Mouse (Mus musculus) adrenal gland, postnatal 25 days (tissue): Measurements from ENCODE around the gene D430041D05Rik. TPM values are rescaled to one million over a fixed set of nuclear protein-coding genes. Genes with fewer than 3 reads are reported as not detected.
"Not testable (repeated sequence)": the region's sequence is repeated elsewhere in the genome, so short reads cannot be mapped to it uniquely, and the experiment has no call there.

Source experiments
- DNase-seq: peaks from one replicate; pipeline ENCODE4 v3.0.0; 2021; ENCODE audit warnings: mixed read lengths
- total RNA-seq: library from RNA; stranded (reverse); gene quantifications from 2 replicates; pipeline ENCODE4 v1.2.3, GENCODE M21; 2021

The D430041D05Rik gene
- total RNA-seq, 1 experiment from 2014 or later: 37.6 TPM

DNA sequence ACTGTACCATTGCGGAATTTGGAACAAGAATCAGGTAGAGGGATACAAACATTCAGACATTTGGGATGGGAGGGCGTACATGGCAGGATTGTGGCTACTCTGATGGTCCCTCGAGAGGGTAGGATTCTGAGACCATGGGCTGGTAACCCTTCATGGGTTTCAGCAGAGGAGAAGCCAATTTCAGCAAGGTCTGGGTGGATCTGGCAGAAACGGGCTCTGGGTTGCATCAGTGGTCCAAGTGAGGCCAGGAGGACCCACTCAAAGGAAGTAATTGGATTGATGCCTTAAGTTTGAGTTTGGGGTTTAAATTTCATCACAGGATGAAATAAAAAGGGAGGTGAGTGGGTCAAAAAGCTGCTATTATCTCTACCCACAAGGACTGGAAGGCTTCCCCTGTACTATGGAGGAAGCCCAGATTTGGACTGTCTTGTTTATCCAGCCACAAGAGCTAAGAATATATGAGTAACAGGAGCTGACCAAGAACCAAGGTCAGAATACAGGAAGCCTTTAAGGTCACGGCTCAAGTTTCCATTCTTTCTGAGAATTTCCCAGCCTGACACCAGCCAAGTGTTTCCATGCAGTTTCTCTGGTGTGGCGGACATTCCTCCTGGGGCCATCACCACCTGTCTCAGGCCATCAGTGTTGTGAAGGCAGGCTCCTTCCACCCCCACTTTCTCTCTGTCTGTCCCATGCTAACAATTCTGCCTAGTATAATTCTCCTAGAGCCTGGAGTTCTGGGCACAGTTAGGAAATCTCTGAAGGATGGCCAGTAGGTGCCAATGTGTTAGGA, 260.0 kb downstream of the D430041D05Rik start:
- DNase-seq: no peak

DNA sequence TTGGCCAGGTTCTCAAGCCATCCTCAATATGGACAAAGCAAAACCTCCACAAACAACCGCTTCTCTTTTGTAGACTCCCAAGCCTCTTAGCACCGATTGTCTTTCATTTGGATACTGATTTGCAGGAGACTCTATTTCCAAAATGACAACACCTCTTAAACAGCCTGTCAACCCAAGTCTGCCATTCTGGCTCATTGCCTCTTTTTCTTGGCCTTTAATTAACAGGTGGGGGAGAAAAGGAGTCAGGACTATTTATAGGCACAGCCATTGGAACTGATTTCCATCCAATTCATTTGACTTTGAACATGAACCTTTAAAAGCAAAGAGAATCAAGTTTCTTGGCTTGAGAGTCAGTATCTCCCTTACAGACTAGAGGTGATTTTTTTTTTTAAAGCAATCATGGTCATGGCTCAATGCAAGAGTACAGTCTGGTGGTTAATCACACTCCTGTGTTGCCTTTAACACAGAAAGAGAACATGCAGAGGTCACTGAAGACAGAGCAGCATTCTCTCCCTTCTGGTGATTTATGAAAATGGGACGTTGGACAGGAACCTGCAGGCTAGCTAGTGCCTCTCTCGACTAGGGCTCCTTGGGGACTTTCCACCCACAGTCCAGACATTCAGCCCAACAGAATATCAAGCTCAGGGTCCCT, 262.8 kb downstream of the D430041D05Rik start:
- DNase-seq: no peak

DNA sequence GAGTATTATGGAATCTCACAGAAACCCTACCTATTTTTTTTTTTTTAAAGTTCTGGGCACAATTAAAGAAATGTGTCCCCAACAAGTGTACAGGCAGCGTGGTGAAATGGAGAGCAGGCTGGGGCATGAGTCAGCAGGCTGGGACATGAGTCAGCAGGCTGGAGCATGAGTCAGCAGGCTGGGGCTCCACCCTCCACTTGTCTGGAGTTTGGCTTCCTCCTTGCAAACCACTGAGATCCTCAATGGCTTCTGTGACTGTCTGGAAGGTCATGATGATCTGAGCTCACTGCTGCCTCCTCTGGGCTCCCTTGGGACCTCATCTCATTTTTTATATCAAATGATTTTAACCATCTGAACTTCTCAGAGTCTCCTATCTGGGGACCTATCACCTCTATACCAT, 264.8 kb downstream of the D430041D05Rik start:
- DNase-seq: peak; percentile 82

DNA sequence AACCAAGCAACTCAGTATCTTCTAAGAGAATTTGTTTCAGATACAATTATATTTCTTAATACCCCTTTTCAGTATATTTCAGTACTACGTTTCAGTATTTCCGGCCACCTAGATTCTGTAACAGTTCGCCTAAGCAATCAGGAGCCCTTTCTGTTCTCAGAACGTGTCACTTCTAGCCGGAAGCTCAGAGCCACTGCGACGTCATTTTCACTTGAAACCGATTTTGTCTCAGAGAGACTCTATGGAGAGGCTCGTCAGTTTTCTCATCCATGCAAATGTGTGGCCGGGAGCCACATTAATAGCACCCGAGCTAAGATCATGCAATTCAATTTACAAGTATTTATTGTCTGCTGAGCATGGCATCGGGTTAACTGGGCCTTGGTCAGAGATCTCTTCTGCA, 266.8 kb downstream of the D430041D05Rik start:
- no peak for DNase-seq

DNA sequence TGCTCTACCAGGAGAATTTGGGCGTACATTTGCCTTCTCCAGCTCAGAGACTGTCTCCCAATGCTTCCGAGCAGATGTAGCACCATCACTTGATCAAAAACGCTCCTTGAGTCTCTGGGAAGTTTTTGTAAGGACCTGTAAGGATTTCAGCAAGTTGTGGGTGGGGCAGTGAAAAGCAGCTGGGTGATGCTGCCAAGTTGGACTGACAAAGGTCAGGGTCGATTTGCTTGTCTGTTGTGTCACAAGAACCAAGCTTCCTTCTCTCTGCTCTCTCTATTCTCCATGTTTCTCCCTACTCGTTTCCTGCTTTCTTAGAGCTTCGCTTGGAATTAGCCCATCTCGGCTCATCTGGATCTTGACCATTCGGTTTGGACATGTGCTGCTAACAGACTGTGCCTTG, 268.7 kb downstream of the D430041D05Rik start:
- no peak for DNase-seq

DNA sequence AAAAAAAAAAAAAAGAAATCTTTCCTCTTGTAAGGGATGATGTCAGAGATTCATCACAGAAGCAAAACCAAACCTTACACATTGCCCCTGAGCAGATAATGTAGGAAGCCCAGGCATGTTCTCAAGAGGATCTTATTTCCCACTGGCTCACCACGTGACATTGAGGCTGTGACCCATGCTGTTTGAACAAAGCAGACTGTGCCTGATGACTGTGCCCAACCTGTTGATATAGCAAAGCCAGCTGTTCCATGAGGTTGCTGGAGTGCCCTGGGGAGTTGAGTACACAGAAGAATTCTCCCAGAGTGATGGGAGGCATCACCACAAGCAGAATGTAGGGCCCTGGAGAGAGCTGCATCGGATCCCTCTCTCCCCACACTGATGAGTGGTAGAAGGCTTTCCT, 274.9 kb downstream of the D430041D05Rik start:
- DNase-seq: no peak

DNA sequence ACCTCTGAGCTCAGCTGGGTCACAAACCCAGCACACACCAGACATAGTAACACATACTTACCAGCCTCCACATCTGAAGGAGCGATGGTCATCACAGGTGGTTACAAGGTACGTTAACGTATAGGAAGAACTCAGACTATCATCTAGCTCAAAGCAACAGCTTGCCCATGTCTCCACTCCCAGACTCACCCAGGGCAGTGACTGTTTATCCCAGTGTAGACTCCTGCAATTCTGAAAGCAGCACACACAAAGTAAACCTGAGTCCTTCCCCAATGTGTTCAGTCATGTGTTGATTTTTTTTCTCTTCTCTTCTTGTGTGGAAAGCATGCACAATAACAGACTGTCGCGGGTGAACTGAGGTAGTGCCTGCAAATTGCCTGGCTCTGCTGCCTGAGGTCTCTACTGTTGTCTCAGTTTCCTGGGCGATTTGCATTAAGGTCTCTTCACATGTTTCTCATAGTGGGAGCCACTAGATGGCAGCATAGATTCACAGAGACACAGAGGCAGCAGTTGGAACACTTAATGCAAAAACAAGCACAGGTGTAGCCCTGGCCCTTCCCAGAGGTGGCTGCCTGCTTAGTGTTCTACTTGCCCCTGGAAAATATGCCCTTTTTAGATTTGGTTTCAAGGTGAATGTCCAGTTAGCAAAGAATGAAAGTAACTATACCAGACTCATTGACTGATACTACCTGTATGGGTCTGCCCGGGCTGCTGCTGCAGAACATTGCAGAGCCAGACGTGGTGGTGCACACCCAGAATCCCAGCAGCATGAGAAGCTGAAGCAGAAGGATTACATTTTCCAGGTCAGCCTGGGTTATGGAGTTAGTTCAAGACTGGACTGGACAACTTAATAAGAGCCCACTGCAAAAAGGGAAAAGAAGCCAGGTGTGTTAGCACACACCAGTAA, 276.4 kb downstream of the D430041D05Rik start:
- DNase-seq: peak; percentile 27

DNA sequence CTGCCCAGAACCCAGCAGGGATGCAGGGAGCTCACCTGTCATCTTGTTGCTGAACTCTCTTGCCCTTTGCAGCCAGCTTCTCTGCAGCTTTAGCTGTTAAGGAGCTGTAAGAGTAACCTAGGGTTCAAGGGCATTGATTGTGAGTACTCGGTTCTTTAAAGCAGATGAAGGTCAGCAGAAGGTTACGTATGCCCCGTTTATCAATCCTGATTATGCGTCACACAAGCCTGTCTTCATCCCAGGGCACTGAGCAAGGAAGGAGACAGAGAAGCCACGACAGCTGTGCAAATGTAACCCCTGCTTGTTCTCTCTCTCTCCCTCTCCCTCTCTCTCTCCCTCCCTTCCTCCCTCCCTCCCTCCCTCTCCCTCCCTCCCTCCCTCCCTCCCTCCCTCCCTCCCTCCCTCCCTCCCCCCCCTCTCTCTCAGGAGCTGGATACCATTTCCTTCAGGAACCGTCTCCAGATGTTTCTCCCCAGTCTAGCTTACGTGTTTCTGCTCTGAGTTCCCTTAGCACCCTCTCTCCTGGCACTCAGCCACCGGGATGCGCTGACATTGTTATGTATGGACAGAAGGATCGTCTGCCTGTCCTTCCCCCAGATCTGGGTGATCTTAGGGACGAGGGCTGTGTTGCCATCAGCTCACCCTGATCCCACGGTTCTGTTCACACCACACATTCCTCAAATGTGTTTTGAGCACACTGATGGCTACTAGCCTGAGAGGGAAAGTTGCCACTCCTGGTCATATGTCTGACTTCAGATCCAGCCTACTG, 277.6 kb downstream of the D430041D05Rik start:
- DNase-seq: no peak

DNA sequence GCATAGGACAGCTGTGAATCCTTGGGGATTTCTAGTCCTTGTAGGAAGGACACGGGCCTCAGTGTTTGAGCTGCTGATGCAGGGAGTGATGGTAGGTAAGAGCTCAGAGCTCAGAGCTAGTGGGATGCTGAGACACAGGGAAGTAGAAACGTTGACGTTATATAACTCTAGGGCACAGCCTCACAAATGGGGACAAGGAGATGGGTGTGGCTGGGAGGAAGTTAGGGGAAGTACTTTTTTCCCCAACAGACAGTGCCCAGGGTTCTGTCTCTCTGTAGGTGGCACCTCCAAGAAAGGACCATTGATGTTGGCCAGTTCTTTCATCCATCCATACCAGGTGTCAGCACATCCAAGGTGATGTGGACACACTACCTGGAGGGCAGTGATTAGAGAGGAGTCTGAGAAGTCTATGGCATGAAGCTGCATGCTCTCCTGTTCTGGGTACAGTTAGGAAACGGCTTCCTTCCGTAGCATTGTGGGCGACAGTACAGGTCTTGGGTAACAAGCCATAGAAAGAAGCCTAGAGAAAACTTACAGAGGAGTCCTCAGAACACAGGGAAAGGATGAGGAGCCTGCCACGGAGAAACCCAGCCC, 278.4 kb downstream of the D430041D05Rik start:
- no peak for DNase-seq

DNA sequence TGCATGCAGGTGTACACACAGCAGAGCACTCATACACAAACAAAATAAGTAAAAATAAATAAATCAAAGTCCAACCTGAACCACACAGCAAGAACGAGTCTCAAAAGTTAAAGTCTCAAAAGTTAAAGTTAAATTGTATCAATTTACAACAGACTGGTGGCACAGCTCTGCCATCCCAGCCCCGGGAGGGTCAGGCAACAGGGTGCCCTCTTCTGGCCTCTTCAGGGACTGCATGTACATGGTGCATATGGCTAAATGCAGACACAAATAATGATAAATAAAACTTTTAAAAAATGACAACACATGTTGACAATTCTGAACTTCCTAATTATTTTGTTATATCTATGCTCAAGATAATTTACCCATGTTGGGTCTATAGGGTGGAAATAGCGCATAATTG, 279.8 kb downstream of the D430041D05Rik start:
- DNase-seq: peak; percentile 64

DNA sequence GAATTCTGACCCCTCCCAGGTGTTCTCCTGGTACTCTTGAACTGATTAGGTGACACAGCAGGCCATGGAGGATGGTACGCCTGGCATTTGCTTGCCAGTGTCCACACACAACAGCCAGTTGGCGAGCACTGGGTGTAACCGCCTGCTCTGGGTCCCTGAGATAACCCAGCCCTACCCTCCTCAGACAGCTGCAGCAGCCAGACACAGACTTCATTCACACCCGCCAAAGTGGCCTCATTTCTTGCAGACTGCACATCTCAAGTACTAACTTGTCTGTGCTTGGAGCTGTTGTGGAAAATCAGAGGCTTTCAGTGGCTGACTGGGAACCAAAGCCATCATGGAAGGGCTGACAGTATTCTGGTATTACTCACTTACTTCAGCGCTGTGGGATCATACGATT, 280.6 kb downstream of the D430041D05Rik start:
- no peak for DNase-seq

DNA sequence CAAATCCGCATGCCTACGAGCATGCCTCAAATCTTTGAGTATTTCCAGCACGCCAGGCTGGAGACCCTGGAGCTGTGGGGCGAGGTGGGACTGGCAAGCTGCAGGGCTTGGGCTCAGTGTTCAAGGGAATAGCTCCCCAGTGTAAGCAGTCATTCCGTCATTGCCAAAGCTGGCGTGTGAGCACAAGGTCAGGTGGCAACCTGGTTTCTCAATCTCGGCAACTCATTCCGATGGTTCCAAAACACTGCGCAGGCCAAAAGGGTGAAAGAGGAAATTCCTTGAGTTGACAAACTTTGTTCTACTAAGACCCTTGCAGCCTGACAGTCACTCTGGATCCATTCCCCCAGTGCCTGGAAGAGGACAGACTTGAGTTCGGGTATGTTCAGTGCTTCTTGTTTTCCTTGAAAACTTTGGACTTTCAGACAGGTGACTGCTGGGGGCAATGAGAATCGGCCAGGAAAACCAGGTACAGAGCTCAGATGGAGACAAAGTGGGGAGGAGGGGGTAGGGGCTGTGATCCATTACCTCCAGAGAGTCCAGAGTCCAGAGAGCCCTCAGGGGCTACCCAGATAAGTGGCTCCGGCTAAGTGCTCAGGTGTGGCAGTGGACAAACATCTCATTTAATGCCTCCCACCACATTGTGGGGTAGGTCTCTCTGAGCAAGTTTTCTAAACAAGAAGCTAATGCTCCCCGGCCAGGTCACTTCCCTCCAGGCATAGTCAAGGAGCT, 281.8 kb downstream of the D430041D05Rik start:
- peak; percentile 57 for DNase-seq

DNA sequence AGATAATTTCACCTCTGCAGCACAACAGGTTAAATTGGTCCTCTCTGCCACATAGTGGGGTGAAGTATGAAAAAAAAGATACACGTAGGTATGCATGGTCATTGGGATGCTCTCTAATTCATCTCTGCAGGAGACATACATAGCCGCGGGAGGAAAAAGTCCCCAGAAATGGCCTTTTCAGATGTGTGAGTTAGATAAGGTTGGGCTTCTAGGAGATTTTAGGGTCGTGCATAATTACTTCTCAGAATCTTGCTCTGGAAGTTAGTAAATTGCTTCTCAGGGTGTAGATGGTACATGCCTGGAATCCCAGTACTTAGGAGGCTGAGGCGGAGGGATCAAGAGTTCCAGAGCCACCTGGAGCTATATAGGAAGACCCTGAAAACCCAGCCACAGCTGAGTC, 286.7 kb downstream of the D430041D05Rik start:
- DNase-seq: no peak

DNA sequence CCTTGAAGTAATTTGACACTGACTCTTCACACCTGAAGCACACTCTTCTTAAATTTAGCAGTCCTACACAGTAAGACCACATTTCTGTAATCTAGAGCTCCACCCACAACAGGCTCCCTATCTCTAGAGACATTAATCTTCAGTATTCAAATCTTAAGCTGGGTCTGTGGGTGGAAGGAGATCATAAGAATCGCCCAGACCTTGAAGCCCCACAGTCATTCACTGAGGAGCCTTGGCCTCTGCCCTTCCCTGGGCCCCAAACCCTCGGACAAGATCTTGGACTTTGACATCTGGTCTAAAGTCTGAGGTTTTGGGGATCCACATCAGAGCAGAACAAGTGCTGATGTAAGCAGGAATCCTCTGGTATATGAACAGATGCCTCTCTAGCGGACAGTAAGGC, 287.3 kb downstream of the D430041D05Rik start:
- DNase-seq: no peak

DNA sequence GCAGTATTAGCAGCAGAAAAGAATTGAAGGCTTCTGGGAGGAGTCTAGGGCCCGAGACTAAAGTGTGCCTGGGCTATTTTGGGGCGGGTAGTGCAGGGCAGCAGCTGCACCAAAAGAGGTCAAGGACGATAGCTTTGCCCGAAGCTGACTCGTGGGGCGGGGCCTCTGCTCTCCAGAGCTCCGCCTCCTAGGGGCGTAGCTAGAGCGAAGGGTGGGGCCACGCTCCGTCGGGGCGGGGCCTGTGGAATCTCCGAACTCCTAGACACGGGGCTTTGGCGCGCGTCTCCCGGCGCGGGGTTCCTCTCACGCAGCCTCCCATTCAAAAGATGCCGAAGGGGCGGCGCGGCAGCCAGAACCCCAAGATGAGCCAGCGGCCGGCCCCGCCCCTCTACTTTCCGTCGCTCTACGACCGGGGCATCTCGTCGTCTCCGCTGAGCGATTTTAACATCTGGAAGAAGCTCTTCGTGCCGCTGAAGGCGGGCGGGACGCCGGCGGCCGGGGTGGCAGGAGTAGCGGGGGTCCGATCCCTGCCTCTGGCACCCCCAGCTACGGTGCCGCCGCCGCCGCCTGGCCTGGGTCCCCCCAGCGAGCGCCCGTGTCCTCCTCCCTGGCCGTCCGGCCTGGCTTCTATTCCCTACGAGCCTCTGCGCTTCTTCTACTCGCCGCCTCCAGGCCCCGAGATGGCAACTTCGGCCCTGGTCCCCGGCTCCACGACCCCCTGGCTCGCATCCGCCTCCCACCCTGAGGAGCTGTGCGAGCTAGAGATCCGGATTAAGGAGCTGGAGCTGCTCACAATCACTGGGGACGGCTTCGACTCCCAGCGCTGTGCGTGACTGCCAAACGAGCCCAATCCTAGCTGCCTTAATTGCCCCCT, 288.1 kb downstream of the D430041D05Rik start, which contains the start of gene A930018P22Rik:
Gene A930018P22Rik (plus strand): TSS at position 265 of the 874 bp plus-strand sequence.
- DNase-seq: peak; percentile 95

DNA sequence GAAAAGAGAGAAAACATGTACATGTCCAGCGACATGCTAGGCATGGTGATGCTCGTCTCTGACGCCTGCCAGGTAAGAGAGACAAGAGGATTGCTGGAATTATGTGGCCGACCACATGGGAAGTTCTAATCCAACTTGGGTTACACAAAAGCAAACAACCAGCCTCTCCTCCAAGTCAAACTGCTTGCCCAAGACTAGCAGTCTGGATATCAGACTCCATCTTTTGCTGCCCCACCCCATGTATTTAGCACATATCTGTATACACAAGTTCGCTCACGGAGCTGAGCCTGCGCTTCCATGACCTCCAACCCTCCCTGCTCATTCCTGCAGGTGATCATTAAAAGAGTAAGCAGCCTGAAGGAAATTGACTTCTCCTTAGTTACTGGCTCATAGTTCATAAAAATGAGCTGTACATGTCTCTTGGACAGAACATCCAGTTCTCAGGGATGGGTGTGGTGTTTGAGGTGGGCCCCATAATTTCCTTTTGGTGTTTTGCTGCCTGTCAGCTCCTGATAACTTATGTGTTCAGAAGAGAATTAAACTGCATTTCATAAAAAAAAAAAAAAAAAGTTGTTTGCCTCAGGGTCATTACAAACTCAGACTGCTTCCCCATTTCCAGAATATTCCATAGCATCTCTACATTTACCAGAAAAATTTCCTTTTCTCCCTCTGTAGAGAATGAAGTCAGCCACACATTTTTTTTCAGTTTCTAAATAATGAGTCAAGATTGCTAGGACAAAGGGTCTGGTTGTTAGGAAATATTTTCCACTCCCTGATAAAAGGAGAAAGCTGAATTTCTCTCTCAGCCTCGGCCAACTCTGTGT, 288.9 kb downstream of the D430041D05Rik start:
- no peak for DNase-seq

DNA sequence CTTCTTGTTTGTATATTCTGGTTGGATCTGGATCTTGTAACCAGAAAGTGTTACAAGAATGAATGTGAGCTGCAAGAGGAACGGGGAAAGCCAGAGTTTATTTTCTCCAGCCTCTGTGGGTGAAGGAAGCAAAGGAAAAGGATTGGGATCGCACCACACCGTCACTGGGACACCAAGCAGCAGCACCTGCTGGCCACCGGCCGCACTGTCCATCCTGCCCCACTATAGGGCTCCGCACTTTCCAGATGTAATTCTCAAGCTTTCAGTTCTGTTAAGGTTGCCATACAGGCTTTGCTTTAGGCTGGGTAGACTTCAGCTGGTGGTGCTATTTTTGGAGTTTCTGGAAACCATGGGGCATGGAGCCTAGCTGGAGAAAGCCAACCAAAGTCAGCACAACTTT, 290.5 kb downstream of the D430041D05Rik start:
- DNase-seq: no peak

DNA sequence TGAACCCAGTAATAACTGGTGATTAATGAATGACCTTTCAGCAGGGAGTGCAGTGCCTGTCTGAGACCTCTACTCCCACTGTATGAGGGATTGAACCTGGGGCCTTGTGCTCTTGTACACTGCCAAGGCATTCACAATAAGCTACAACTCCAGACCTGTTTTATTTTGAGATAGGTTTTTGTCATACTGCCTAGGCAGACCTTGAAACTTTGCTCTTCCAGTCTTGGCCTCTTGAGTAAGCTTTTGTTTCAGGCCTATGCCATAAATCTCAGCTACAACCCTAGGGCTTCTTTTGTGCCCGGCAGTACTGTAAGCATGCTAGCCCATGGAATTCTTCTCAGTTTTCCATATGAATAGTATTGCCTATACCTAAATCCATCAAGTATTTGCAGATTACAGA, 291.7 kb downstream of the D430041D05Rik start:
- DNase-seq: no peak

DNA sequence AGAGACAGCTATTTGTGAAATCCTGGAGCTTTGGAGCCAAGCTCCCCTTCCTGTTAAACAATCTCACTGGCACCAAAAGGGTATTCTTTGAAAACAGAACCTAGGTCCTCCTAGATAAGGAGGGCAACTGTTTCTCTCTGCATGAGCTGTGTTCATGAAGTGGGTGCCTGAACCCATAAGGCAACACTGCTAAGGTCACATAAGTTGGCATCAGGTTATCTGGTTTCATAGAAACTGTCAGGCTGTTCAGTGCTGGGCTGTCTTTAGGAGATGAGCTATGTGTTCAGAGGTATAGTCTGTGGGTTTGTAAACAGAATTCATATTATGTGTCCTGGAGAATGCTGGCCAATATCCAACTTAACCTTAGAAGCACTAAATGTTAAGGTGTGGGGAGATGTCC, 293.6 kb downstream of the D430041D05Rik start:
- not testable (repeated sequence) for DNase-seq
